Mouse (Mus musculus): Measurements from ENCODE around the gene Rora.

The Rora gene

DNA sequence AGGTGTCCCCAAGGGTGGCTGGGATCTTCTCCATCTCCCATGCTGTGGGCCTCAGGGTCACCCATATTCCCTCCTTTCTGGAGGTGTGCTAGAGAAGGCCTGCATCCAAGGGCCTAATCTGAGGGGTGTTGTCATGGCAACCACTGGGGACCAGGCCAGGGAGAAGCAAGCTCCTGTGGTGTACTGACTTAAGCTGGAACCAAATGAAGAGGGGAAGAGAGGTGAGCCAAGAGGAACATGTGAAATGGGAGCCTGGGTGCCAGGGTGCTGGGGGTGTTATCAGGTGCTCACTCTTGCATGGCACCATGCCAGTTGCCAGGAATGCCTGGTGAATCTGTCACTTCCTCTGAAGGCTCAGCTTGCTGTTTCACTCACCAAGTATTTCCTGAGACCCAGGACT, 166.9 kb downstream of the Rora start:
- no peak for DNase-seq (ENCODE audit: low read depth)

DNA sequence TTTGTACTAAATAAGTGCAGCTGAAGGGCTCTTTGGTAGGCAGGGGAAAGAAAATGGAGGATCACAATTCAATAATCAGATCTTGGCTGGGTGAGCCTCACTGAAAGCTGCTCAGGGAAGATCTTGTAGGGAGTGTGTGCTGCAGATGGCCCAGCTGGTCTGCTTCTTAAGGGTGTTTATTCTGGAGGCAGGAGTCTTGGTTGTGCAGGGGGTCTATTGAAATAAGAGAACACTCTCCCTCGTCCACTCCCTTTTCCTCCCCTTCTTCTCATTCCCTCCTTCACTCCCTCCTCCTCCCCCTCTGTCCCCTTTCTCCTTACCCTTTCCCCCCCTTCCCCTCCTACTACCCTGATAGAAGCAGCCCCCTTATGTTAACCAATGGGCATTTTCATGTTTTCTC, 167.8 kb downstream of the Rora start:
- no peak for DNase-seq (ENCODE audit: low read depth)

DNA sequence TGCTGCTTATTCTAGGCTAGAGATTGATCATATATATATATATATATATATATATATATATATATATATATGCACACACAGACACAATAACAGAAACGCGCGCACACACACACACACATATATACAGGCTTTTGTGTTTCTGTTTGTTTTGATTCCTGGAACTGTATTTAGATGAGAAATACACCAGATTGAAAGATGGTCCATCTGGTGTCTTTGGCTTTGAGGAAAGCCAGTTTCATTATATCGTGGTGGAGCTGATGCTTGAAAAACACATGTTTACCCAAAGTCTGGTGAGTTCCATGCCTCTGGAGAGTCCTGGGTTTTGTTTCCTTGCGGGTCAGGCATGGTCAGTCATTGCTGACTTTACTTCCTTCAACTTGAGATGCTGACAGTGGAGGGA, 169.7 kb downstream of the Rora start:
- DNase-seq (ENCODE audit: low read depth) = no peak

DNA sequence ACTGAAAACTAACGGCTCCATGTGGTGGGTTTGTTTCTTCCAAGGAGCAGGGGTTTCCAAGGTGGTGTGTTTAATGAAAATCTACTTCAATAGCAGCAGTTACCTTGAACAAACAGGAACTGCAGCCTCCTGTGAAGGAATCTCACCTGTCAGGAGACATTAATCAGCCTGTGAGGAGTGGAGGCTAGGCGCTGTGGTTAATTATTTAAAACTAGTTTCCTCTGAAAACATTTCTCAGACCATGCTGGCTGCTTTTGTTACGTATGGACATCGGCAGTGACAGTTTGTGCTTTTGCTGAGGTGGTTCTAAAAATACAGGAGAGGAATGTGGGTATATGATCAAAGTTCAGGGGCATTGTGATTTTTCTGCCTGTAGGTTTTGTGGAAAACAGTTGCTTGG, 171.5 kb downstream of the Rora start:
- no peak for DNase-seq (ENCODE audit: low read depth)

DNA sequence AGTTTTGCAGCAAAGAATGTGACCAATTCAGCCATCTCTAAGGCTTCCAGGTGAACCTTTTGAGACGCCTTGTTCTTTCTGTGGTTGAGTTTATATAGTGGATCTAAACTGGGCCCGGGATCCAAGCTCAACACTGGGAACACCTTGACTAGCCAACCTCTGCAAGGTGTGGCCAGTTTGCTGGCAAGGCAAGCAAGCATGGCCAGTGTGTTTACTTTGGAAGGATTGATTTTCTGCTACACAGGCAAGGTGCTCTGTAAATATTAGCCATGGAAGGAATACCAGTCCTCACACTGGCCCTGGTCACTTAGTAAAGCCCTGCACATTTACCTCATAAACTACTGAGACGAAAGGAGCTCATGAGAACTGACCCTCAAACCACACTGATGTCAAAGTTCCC, 172.3 kb downstream of the Rora start:
- no peak for DNase-seq (ENCODE audit: low read depth)

DNA sequence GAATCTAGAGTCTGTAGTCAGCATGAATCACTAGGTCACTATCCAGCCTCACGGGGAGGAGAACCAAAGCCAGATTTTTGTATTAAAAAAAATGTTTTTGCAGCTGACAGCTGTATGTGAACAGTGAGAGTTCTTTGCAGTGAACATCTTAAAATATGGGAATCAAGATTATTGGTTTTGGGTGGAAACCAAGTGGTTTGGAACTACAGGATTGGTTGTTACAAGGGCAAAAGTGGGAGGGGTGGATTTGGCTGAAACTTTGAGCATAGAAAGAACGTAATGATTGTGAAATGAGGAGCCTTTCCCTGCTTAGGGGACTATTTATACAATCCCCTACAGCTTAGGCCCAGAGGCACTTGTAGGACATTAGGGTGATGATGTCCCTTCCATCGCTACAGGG, 173.9 kb downstream of the Rora start:
- DNase-seq (ENCODE audit: low read depth) = no peak

DNA sequence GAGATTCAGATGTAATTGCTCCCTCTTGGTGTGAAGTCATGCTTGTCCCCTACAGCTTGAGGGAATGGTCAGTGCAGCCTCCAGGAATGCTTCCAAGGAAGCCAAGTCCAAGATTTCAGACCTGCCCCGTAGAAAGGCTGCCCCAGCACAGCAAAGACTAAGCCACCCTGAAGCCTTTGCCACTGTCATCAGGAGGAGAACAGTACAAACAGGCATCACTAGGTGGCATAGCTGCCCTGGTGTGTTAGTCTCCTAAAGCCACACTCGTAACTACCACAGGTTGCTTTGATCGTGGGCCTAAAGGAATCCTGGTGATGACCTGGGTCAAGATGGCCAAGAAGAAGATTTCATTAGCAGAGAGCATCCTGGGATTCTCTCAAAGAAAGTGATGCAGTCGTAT, 176.3 kb downstream of the Rora start:
- DNase-seq (ENCODE audit: low read depth) = no peak

DNA sequence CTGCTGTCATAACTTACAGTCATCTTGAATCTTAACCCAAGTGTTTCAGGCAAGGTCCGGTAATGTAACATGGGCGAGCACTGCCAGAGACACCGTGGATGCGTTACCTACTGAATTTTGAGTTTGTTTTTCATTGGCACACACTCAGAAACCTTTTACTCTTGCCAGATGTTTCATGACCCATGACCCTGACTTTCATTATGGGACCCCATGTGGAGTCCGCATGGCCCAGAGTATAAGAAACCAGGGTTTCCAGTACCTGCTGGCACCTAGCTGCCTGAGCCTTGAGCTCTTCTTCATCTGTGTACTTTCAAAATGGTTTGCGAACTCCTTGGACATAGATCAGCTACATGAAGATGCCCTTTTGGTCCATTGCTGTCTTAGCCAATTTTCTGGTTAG, 179.7 kb downstream of the Rora start:
- DNase-seq (ENCODE audit: low read depth) = no peak

DNA sequence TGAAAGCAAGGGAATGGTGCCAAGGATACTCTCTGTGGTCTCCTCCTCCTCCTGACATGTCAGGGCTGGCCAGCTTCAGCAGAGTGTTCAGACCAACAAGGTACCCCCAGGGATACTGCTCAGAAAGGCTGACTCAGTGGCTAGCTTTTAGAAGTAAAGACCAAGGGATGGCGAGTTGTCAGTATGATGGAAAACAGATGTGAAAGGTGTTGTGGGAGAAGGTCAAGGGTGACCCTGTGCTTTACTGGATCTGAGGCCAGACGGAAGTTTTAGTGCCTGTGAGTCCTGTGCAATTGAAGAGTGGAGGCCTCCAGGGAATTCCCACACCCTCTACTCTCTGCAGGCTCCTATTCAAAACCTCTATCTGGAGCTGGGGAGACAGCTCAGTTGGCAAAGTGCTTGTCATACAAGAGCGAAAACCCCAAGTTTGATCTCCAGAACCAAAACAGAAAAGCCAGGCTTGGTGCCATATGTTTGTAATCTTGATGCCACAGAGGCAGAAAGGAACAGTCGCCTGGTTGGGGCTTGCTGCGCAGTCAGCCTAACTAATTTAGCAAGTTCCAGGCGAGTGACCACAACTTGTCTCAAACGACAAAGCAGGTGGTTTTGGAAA, 181.6 kb downstream of the Rora start:
- no peak for DNase-seq (ENCODE audit: low read depth)

DNA sequence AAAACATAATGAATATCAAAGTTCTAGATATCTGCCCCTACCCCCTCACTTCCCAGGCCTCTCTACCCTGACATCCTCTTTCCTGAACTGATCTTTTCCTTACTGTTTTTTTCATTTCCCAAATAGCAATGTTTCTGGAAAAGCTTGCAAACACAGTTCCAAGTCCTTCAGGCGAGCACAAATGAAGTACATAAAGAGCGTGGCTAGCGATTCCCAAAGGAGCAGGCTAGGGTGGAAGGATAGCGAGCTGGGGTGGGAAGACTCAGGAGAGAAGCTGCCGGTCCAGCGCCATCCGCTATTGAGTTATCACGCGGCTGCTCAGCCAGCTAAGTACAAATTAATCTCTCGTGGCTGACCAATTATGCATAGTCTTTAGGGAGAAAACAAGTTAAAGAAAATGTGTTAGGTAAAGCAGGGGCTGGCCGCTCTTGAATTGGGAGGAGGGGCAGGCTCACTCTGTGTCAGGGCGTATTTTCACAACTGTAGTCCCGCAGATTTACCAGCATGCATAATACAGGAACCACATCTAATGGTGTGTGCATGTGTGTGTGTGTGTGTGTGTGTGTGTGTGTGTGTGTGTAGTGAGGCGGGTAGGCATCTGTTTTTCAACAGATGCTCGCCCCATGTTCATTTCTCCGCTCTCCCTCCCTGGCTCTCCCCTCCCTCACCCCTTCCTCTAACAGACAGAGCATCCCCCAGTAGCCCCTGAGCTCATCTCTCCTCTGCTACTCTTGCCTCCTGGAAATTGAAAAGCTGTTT, 188.7 kb downstream of the Rora start:
- DNase-seq (ENCODE audit: low read depth) = no peak

DNA sequence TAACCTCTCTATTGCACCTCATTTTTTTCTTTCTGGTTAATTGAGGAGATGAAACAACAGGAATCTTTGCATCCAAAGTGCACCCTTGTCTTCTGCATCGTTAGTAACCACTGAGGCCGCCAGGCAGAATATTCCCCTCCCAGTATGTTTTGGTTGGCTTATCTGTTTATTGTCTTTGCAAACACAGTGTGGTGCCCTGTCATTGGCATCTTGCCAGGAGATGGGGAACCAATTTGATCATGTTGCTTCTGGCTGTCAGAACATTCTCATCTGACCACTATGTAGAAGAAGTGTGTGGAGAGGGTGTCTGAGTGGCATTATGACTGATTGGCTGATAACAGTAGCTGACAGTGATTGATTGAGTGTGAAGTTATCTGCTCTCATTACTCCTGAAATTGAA, 192.0 kb downstream of the Rora start:
- DNase-seq (ENCODE audit: low read depth) = no peak

DNA sequence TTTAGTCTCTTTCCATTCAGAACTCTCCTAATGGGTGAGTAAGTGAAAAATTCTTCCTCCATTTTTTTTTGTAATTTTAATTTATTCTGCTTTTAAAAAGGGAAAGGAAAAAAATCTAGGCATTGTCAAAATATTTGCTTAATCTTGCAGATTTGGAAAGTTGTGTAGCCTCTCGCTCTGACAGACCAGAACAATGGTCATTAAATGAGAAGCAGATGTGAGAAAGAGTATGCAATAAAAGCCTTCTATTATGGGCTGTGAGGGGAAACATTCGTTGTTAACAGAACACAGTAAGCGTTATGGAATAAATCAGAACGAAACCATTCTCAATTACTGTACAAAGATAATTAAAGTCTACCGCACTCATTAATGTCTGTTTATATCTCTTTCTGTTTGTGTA, 196.7 kb downstream of the Rora start:
- DNase-seq (ENCODE audit: low read depth) = no peak

DNA sequence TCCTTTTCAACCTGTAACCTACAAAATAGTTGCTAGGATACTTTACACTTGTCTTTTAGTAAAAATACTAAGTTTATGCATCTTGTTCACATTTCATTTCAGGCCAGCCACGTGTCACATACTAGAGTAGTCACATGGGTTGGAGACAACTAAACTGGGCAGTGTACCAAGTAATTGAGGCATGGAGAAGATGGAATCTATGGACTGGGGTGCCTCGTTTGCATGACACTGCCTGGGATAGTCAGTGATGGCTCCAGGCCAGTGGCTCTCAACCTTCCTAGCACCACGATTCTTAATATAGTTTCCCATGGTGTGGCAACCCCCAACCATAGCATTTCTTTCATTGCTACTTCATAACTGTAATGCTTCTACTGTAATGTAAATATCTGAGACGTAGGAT, 198.6 kb downstream of the Rora start:
- no peak for DNase-seq (ENCODE audit: low read depth)

DNA sequence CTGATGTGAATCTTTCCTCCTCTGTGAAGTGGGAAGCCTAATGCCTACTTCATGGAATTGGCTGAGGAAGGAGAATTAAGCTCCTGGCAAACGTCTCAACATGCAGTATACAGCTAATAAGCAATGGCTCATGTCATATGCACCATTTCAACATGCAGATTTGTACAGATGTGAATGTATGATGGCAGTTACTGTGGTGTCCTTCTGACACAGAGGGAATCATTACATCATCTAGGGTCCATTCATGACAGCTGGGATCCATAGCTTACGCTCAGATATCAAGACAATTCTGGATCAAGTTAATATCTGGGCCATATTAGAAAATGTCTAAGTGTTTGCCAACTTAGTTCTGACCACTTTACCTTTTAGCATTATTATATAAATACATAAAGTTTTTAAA, 199.3 kb downstream of the Rora start:
- no peak for DNase-seq (ENCODE audit: low read depth)

DNA sequence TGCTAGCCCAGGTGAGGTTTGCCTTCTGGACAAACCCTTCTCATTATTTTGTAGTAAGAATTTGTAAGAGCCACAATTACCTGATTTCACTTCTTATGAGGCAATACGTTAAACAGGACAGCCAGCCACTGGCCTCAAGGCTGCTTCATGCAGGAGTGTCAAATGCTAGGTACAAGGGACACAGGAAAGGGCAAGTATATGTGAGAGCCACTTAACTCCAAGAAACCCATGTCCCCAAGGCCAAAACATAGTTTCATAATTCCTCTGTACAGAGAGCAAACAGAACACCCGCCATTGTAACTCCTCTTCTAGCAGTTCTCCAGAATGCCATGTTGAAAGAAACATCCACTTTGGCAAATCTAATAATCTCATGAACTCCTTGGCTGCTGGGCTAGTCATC, 205.9 kb downstream of the Rora start:
- DNase-seq (ENCODE audit: low read depth) = no peak

DNA sequence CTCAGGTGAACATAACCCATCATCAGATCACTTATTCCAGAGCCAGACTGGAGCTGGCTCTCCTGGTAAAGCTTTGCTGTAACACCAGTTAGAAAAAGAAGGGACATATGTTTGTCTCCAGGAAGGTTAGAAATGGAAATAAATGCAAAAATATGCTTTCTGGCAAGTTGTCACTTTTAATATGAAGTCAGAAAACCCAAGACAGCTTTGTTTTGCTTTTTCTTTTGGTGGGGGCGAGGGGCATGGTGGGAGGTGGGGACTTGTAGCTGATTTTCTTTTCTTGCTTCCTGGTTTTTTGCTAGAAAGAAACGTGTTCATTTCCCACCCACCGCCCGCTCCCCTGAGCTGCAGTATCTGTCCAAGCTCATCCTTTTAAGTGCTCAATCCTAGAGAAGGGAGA, 212.7 kb downstream of the Rora start:
- DNase-seq (ENCODE audit: low read depth) = no peak

DNA sequence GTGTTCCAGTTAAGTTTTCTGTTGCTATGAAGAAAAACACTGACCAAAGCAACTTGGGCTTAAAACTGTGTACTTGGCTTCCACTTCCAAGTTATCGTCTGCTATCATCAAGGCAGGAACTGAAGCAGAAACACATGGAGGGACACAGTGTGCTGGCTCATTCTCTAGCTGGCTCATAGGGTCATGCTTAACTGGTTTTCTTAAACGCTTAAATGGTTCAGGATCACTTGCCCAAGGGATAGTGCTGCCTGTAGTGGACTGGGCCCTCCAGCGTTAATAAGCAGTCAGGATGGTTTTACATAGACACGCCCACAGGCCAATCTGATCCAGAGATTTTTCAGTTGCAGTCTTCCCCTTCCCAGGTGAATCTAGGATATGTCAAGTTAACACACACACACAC, 220.3 kb downstream of the Rora start:
- no peak for DNase-seq (ENCODE audit: low read depth)

DNA sequence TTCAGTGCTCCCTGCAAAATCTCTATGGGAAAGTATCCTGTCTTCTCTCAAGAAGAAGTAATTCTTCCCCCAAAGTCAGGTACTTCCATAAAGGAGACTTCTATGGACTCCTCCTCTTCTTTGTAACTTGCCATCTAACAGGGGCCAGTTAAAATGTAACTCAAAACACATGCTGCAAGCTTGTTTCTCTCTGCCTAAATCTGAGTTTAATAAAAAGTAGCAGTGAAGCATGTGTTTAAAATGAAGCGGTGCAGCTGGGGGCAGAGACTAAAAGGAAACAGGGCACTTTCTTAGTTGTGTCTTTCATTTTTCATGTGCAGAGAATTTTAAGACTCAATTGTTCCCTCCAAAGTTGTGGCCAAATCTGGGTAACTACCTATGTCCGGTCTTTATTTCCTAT, 221.0 kb downstream of the Rora start:
- DNase-seq (ENCODE audit: low read depth) = no peak

DNA sequence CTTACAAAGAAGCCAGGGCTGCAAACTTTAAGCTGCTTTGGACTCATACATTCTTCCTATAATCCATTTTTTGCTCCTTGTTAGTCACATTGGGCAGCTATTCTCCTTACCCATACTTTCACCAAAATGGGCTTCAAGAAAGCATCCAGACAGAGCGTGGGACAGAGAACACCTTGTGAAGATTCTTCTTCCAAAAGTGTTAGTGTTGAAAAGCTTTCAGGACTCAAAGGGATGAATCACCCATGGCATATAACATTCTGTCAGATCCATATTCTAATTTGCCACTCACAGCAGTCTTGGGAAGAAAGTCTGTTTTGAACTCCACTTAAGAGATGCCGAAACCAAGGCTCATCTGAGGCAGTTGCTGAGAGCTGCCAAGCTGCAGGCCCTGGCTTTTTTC, 222.2 kb downstream of the Rora start:
- no peak for DNase-seq (ENCODE audit: low read depth)

DNA sequence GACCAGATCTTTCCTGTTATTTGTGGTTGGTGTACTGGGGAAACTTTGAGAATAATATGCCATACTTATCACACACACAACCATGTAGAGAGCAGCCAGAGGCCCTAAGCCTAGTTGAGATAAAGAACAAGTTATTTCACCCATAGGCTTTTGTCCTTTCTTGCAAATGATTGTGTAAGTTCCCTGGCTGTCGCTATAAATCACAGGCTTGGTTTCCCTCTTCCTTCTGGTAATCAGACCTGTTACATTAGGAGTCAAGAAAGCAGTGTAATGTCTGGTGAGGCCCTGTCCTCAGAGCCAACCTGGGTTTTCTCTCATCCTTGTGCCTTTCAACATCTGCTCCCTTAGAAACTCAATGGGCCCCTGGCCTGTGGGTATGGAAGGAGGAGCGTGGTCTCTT, 222.7 kb downstream of the Rora start:
- no peak for DNase-seq (ENCODE audit: low read depth)

DNA sequence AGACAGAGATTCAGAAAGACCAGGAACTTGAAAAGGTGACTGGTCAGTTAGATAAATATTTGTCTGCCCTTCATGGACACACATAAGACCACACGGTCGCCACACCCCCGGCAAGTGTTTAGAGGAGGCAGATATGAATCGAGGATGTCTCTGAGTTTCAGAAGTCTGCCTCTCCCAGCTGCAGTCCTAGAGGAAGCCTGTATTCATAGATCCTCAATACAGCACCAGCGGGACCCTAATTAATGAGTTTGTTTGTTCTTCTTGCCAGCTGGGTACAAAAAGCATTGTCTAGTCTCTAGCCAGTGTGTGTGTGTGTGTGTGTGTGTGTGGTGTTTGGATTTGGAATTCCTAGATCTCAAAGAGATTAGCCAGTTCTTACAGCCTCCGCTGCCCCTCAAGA, 228.3 kb downstream of the Rora start:
- no peak for DNase-seq (ENCODE audit: low read depth)

DNA sequence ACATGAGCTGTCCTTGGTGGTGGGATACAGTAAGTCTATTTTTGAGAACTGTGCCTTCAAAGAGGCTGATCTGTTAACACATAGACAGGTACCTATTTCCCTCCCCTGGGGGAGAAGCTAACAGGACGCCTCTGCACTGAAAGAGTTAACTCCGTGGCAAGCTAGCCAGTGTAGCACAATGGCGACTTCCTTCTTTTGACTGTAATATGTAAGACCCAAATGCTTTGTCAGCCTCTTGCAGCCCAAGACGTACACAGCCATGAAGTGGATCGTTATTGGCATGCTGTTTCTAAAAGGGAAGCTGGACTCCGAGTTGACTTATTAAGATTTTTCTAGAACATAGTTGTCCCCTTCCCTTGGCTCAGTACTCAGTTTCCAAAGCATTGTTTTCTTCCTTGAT, 229.4 kb downstream of the Rora start:
- DNase-seq (ENCODE audit: low read depth) = no peak

DNA sequence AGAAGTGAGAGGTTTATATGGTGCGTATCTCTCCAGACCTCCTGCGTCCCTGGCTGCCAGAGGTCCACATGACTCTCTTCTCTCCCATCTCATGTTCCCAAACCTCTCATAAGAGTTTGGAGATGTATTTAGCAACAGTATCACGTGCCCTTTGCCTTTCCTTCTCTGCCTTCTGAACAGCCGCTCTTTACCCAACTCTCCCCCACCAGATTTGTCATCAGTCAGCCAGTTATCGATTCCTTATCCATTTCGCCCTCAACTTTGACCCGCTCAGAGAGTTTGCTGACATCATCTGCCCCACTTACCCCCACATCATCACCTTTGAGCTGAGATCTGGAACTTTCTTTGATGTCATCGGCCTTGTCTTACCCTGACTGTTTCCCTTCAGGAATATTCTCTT, 230.1 kb downstream of the Rora start:
- DNase-seq (ENCODE audit: low read depth) = no peak

DNA sequence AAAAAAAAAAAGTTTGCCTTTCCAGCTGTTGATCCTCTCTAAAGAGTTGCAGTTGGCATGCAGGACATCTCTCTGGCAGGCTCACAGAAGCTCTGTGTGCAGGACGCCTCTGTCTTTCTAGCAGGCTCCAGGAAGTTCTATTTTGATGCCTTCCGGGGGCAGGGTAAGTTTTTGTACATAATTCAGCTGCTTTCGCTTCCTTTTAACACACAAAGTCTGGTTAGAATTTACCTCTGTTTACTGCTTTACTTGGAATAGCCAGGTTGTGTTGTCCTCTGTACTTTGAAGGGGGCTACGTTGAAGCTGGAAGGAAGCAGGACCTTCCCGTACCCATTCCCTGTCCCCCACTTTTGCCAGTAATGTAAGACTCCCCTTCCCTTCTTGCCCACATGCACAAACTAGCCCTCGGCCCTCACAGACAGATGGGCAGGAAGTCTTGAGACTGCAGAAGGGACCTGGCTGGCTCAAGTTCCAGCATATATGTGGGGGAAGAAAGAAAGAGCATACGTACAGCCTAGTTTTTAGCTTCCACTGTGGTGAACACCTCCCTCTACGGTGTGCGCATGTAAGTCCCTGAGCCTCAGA, 231.0 kb downstream of the Rora start:
- DNase-seq (ENCODE audit: low read depth) = no peak

Measured in 416B (cell line).